Mouse (Mus musculus): ENCODE results near the gene Dcst1. TPM values are rescaled to one million over a fixed set of nuclear protein-coding genes. Genes with fewer than 3 reads are reported as not detected.

Gene Dcst1
- polyA plus RNA-seq, 1 experiment from 2014 or later, result 0.76 TPM

DNA sequence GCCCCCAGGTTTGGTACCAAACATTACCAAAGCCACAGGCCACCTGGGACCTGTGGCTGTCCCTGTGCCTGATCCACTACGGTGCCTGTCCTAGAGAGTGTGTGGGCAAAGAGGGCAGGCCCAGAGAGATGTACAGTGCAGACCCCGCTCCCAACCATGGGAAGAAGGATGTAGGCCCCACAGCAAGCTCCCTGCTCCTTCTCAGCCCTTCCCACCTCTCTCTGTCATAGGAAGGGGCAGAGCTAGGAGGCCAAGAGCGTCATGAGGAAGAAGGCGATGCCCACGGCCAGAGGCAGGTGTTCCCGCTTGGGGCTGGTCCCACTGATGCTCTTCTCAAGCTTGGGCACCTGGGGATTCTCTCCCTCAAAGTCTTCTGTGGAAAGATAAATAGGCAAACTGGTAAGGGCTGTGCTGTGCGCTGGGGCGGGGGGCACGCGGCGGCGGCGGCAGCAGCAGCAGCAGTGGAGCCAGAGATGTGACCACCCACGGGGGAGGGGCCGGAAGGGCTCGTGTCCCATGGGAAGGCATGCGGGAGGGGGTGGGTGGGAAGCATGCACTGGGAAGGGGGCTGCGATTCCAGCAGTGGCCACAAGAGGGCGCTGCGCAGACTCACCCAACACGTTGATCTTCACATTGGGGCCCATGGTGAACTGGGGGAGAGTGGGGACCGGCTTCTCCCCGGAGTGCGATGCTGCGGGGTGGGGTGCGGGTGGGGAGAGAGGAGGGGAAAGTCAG, 49.7 kb downstream of the Dcst1 start:
- ATAC-seq (ENCODE audit: insufficient number of reproducible peaks, low FRiP score, low TSS enrichment, low read depth), result no peak
- 6% methylated on average over 25 of the region's 26 CpGs for WGBS
- no peaks in the 10 kb centered on the region for H3K36me3 ChIP-seq

DNA sequence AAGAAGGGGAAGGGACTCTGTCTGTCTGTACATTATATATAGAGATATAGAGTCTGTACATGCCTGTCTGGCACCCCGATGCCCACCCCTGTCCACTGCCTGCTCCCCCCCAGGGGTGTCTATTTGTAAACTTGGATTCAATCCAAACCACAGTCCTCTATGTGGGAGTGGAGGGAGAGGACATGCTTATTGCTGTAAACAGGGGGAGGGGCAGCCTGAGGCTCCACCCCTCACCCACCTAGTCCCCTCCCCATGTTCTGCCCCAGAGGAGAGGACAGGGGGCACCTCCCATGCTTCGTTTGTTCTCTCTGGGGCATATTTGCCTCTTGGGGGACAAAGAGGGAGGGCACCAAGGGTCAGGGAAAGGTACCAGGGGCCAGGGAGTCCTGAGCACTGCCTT, 50.3 kb downstream of the Dcst1 start:
- no peak for ATAC-seq (ENCODE audit: insufficient number of reproducible peaks, low FRiP score, low TSS enrichment, low read depth)
- Histone ChIP-seq H3K4me3 (no peak overlapping the region), H3K27ac (no peak overlapping the region), H3K4me1 (peaks cover 47% of the 10 kb centered on the region), H3K9me3 (no peaks in the 10 kb centered on the region), H3K36me3 (no peaks in the 10 kb centered on the region), H3K9ac (0 out of 2 replicates have a peak overlapping the region, but pooled peaks have one; percentile 1), H3K27me3 (peaks cover 20% of the 10 kb centered on the region; the same call in 1 of the 2 replicates), H3K4me2 (peak overlapping the region; percentile 49; the same call in 1 of the 2 replicates)
- WGBS, result 44% methylated on average over 2 of the region's 2 CpGs

More for the DNA sequence above, 49.7 kb downstream of the Dcst1 start:
- no peak overlapping the region for H3K27ac ChIP-seq
- H3K4me2 ChIP-seq, result peak overlapping the region; percentile 49
- H3K9ac ChIP-seq, result peak overlapping the region; percentile 1; the same call in 1 of the 2 replicates
- H3K9me3 ChIP-seq, result no peaks in the 10 kb centered on the region
- peak overlapping the region; percentile 28 for H3K4me3 ChIP-seq
- H3K27me3 ChIP-seq, result peaks cover 21% of the 10 kb centered on the region
- peaks cover 53% of the 10 kb centered on the region for H3K4me1 ChIP-seq

DNA sequence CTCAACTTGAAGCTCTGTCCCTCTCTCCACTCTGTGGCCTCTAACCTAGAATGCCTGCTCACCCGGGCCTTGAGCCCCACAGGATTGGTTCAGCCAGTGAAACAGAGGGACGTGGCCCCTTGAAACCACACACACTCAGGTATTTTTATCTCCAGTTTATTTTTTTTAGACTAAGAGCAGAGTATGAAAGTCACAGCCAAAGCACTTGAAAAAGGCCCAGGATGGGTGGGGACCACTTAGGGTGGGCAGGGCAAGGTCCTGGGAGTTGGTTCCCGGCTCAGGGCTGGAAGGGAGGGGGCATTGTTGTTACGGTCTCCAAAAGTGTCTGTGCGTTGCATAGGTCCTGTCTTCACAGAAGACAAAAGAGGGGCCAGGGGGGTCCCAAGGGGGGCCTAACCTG, 50.7 kb downstream of the Dcst1 start:
- Histone ChIP-seq H3K9ac (no peak overlapping the region), H3K4me3 (no peak overlapping the region), H3K4me1 (peaks cover 42% of the 10 kb centered on the region), H3K4me2 (no peak overlapping the region), H3K27ac (no peak overlapping the region), H3K27me3 (peaks cover 17% of the 10 kb centered on the region; the same call in 1 of the 2 replicates), H3K36me3 (no peaks in the 10 kb centered on the region), H3K9me3 (no peaks in the 10 kb centered on the region)
- ATAC-seq (ENCODE audit: insufficient number of reproducible peaks, low FRiP score, low TSS enrichment, low read depth), result no peak
- 70% methylated on average over 5 of the region's 5 CpGs for WGBS

DNA sequence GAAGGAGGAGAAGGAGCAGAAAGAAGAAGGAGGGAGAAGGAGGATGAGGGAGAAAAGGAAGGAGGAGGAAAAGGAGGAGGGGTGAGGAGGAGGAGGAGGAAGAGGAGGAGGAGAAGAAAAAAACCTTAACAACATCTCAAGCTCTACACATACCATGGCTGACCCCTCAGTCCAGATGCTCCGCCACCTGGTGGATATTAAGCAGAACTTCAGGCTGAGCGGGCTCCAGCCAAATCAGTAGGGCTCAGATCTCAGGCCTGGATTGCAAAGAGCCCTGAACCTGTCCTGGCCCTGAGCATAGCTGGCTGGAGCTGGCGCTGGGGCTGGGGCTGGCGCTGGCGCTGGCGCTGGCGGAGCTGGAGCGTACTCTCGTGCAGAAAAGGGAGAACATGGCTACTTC, 57.0 kb downstream of the Dcst1 start:
- Histone ChIP-seq H3K4me1 (peaks cover 18% of the 10 kb centered on the region; the same call in 1 of the 2 replicates), H3K9ac (no peak overlapping the region), H3K27ac (no peak overlapping the region), H3K9me3 (no peaks in the 10 kb centered on the region), H3K4me3 (no peak overlapping the region), H3K36me3 (no peaks in the 10 kb centered on the region), H3K4me2 (no peak overlapping the region), H3K27me3 (no peaks in the 10 kb centered on the region)
- 4% methylated on average over 9 of the region's 9 CpGs for WGBS
- peak; percentile 72 for ATAC-seq (ENCODE audit: insufficient number of reproducible peaks, low FRiP score, low TSS enrichment, low read depth)

DNA sequence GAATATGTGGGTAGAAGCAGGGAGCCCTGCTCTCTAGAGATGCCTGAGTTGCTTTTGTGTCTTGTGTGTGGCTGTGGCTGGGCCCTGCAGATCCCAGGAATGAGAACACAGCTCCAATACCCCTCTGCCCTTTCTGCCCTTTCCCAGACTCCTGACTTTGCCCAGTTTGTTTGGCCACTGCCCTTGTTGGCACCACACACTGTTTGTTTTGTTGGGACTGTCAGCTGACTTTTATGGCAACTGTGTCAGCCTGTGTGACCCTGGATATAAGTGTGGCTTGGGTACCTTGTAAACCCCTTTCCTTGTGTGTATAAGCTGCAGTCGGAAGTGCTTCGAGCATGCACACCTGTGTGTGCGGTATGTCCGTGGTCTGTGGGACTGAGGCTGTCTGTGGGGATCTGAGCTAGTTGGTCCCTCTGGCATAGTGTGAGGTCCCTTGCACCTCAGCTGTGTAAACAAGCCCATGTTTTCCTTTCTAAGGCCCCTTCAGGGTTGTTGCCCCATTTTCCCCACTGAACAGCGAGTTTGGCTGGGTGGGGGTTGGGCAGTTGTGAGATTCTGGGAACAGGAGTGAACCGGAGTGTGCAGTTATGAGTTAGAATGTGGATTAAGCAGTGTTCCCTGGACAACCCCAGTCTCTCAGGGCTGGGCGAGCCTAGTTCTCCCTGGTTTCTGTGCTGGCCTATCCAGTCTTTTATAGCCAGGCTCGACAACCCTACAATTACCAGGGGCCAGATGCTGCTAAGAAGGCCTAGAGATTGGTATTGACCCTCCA, 59.3 kb downstream of the Dcst1 start:
- Histone ChIP-seq H3K4me2 (no peak overlapping the region), H3K27ac (no peak overlapping the region), H3K9me3 (no peaks in the 10 kb centered on the region), H3K4me1 (peaks cover 18% of the 10 kb centered on the region; the same call in 1 of the 2 replicates), H3K36me3 (no peaks in the 10 kb centered on the region), H3K27me3 (no peaks in the 10 kb centered on the region), H3K4me3 (no peak overlapping the region), H3K9ac (no peak overlapping the region)
- WGBS, result 45% methylated on average over 8 of the region's 8 CpGs
- ATAC-seq (ENCODE audit: insufficient number of reproducible peaks, low FRiP score, low TSS enrichment, low read depth), result 0 out of 2 replicates have a peak, but pooled peaks have one; percentile 49

DNA sequence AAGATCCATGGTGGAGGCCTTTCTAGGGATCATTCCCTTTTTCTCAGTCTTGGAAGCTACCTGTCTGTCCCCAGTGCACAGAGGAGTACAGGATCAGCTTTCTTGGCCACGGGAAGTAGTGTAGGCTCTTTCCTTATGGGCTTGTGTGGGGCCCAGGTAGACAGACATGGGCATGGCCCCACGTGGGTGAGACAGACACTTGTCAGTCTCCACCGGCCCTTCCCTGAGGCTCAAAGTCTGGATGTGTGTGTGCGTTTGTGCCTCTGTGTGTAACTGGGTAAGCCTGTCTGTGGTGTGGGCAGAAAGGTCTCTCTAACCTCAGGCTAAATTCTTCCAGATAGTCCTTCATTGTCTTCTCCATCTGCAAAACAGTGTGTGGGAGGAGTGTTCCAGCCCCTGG, 59.9 kb downstream of the Dcst1 start:
- H3K27me3 ChIP-seq, result no peaks in the 10 kb centered on the region
- WGBS, result 66% methylated on average over 4 of the region's 4 CpGs
- no peak overlapping the region for H3K27ac ChIP-seq
- H3K4me2 ChIP-seq, result no peak overlapping the region
- no peaks in the 10 kb centered on the region for H3K9me3 ChIP-seq
- H3K4me1 ChIP-seq, result peaks cover 19% of the 10 kb centered on the region; the same call in 1 of the 2 replicates
- no peak overlapping the region for H3K4me3 ChIP-seq
- H3K9ac ChIP-seq, result no peak overlapping the region
- no peak for ATAC-seq (ENCODE audit: insufficient number of reproducible peaks, low FRiP score, low TSS enrichment, low read depth)
- H3K36me3 ChIP-seq, result no peaks in the 10 kb centered on the region

DNA sequence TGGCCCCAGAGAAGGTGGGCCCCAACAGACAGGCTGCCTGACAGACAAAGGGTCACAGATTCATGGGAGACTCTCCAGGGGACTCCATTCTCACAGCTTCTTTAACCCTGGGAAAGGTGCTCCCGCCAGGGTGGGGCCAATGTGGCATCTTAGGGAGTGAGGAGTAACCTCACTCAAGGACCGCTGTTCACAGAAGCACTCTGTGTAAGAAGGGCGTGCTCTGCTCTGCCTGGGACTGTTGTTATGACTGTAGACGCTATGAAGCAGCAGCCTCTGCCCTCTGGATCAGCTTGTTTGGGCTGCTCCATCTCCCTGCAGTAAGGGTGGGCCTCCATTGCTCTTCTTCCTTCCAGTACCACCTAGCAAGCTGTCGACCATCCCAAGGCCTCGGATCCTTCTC, 60.6 kb downstream of the Dcst1 start:
- no peak for ATAC-seq (ENCODE audit: insufficient number of reproducible peaks, low FRiP score, low TSS enrichment, low read depth)
- H3K4me1 ChIP-seq, result peaks cover 26% of the 10 kb centered on the region
- 62% methylated on average over 6 of the region's 6 CpGs for WGBS
- no peak overlapping the region for H3K4me2 ChIP-seq
- H3K27me3 ChIP-seq, result no peaks in the 10 kb centered on the region
- H3K4me3 ChIP-seq, result no peak overlapping the region
- H3K9me3 ChIP-seq, result no peaks in the 10 kb centered on the region
- no peak overlapping the region for H3K9ac ChIP-seq
- H3K36me3 ChIP-seq, result no peaks in the 10 kb centered on the region
- no peak overlapping the region for H3K27ac ChIP-seq

DNA sequence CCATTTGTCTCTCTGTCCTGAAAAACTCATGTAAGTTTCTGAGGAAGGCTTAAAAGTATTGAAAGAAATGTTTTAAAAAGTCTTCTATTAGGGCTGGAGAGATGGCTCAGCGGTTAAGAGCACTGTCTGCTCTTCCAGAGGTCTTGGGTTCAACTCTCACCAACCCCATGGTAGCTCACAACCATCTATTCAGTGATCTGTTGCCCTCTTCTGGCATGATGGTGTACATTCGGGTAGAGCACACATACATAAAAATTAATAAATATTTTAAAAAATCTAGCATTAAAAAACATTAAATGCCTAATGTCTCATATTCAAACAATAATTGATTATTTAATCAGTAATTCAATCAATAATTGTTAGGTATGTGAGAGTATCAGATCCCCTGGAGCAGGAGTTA, 64.5 kb downstream of the Dcst1 start:
- ATAC-seq (ENCODE audit: insufficient number of reproducible peaks, low FRiP score, low TSS enrichment, low read depth), result no peak
- H3K9me3 ChIP-seq, result no peaks in the 10 kb centered on the region
- no peak overlapping the region for H3K9ac ChIP-seq
- H3K27ac ChIP-seq, result no peak overlapping the region
- no peaks in the 10 kb centered on the region for H3K27me3 ChIP-seq
- H3K4me2 ChIP-seq, result no peak overlapping the region
- H3K4me3 ChIP-seq, result no peak overlapping the region
- no peaks in the 10 kb centered on the region for H3K36me3 ChIP-seq
- WGBS, result 79% methylated on average over 2 of the region's 2 CpGs
- H3K4me1 ChIP-seq, result peaks cover 18% of the 10 kb centered on the region

Other genes with a start within 250 kb of the Dcst1 start
- 0.20 and 0.23 TPM in 2 replicates for gene Pklr, start 229.1 kb downstream of the Dcst1 start, polyA plus RNA-seq (2015; fragmentation: Nextera tagmentation; extraction: Ambion mirVana)
- 1.9 and 2.2 TPM in 2 replicates for gene Hcn3, start 205.1 kb downstream of the Dcst1 start, polyA plus RNA-seq (2015; fragmentation: Nextera tagmentation; extraction: Ambion mirVana)
- 23.9 and 25.0 TPM in 2 replicates for gene Clk2, start 200.5 kb downstream of the Dcst1 start, polyA plus RNA-seq (2015; fragmentation: Nextera tagmentation; extraction: Ambion mirVana)
- gene Scamp3, start 187.8 kb downstream of the Dcst1 start, polyA plus RNA-seq (2015; fragmentation: Nextera tagmentation; extraction: Ambion mirVana), result 101 and 115 TPM in 2 replicates
- 31.4 and 34.0 TPM in 2 replicates for gene Fam189b, start 182.1 kb downstream of the Dcst1 start, polyA plus RNA-seq (2015; fragmentation: Nextera tagmentation; extraction: Ambion mirVana)
- gene Gba, start 162.3 kb downstream of the Dcst1 start, polyA plus RNA-seq (2015; fragmentation: Nextera tagmentation; extraction: Ambion mirVana), result 62.5 and 70.9 TPM in 2 replicates
- gene Thbs3, start 150.1 kb downstream of the Dcst1 start, polyA plus RNA-seq (2015; fragmentation: Nextera tagmentation; extraction: Ambion mirVana), result 94.0 and 116 TPM in 2 replicates
- 156 and 180 TPM in 2 replicates for gene Mtx1, start 138.2 kb downstream of the Dcst1 start, polyA plus RNA-seq (2015; fragmentation: Nextera tagmentation; extraction: Ambion mirVana)
- gene Muc1, start 136.2 kb downstream of the Dcst1 start, polyA plus RNA-seq (2015; fragmentation: Nextera tagmentation; extraction: Ambion mirVana), result 0.64 and 0.68 TPM in 2 replicates
- gene Krtcap2, start 119.3 kb downstream of the Dcst1 start, polyA plus RNA-seq (2015; fragmentation: Nextera tagmentation; extraction: Ambion mirVana), result 307 and 334 TPM in 2 replicates
- 4.0 and 4.7 TPM in 2 replicates for gene Trim46, start 118.9 kb downstream of the Dcst1 start, polyA plus RNA-seq (2015; fragmentation: Nextera tagmentation; extraction: Ambion mirVana)
- 131 and 161 TPM in 2 replicates for gene Dpm3, start 105.9 kb downstream of the Dcst1 start, polyA plus RNA-seq (2015; fragmentation: Nextera tagmentation; extraction: Ambion mirVana)
- 91.9 and 92.8 TPM in 2 replicates for gene Slc50a1, start 94.7 kb downstream of the Dcst1 start, polyA plus RNA-seq (2015; fragmentation: Nextera tagmentation; extraction: Ambion mirVana)
- gene Efna1, start 84.1 kb downstream of the Dcst1 start, polyA plus RNA-seq (2015; fragmentation: Nextera tagmentation; extraction: Ambion mirVana), result 59.6 and 64.2 TPM in 2 replicates
- 57.9 and 59.2 TPM in 2 replicates for gene Efna3, start 42.3 kb downstream of the Dcst1 start, polyA plus RNA-seq (2015; fragmentation: Nextera tagmentation; extraction: Ambion mirVana)
- 30.4 and 34.4 TPM in 2 replicates for gene Efna4, start 27.2 kb downstream of the Dcst1 start, polyA plus RNA-seq (2015; fragmentation: Nextera tagmentation; extraction: Ambion mirVana)
- gene Adam15, start 15.3 kb downstream of the Dcst1 start, polyA plus RNA-seq (2015; fragmentation: Nextera tagmentation; extraction: Ambion mirVana), result 94.4 and 106 TPM in 2 replicates
- 0.20 and 0.23 TPM in 2 replicates for gene Dcst2, start 3.3 kb downstream of the Dcst1 start, polyA plus RNA-seq (2015; fragmentation: Nextera tagmentation; extraction: Ambion mirVana)
- gene Zbtb7b, start 29.5 kb upstream of the Dcst1 start, polyA plus RNA-seq (2015; fragmentation: Nextera tagmentation; extraction: Ambion mirVana), result 7.0 and 7.2 TPM in 2 replicates
- gene Lenep, start 37.5 kb upstream of the Dcst1 start, polyA plus RNA-seq (2015; fragmentation: Nextera tagmentation; extraction: Ambion mirVana), result not detected in 2 replicates
- gene Flad1, start 46.6 kb upstream of the Dcst1 start, polyA plus RNA-seq (2015; fragmentation: Nextera tagmentation; extraction: Ambion mirVana), result 27.1 and 31.0 TPM in 2 replicates
- 340 and 365 TPM in 2 replicates for gene Cks1b, start 53.1 kb upstream of the Dcst1 start, polyA plus RNA-seq (2015; fragmentation: Nextera tagmentation; extraction: Ambion mirVana)
- gene Shc1, start 53.2 kb upstream of the Dcst1 start, polyA plus RNA-seq (2015; fragmentation: Nextera tagmentation; extraction: Ambion mirVana), result 108 and 112 TPM in 2 replicates
- 37.1 and 43.7 TPM in 2 replicates for gene Pygo2, start 65.0 kb upstream of the Dcst1 start, polyA plus RNA-seq (2015; fragmentation: Nextera tagmentation; extraction: Ambion mirVana)
- 33.9 and 51.5 TPM in 2 replicates for gene Pbxip1, start 71.5 kb upstream of the Dcst1 start, polyA plus RNA-seq (2015; fragmentation: Nextera tagmentation; extraction: Ambion mirVana)
- 55.2 and 61.1 TPM in 2 replicates for gene Pmvk, start 89.3 kb upstream of the Dcst1 start, polyA plus RNA-seq (2015; fragmentation: Nextera tagmentation; extraction: Ambion mirVana)
- gene Kcnn3, start 154.9 kb upstream of the Dcst1 start, polyA plus RNA-seq (2015; fragmentation: Nextera tagmentation; extraction: Ambion mirVana), result 4.7 and 5.4 TPM in 2 replicates